Mouse (Mus musculus) c-Kit-positive CD71-positive TER-119-negative erythroid progenitor cells, embryonic 14.5 days (primary cell): ENCODE results near the gene Pum3.

Experiments
- DNase-seq: peaks from one replicate; pipeline ENCODE4 v3.0.0-alpha.2; 2013; ENCODE audit warnings: low read depth

The Pum3 gene

GRCm38 (mm10) chr19:27429745-27430251 is at the start of gene Pum3:
Gene Pum3 (minus strand): TSS chr19:27429825.
- DNase-seq, result peak; percentile 97

GRCm38 (mm10) chr19:27466691-27467090 is 37.1 kb upstream of the Pum3 start:
- no peak for DNase-seq

GRCm38 (mm10) chr19:27462656-27463055 is 33.0 kb upstream of the Pum3 start:
- DNase-seq, result no peak

- DNase-seq, result no peak
Observed at GRCm38 (mm10) chr19:27450458-27450857, 20.8 kb upstream of the Pum3 start.

- no peak for DNase-seq
Observed at GRCm38 (mm10) chr19:27447515-27447914, 17.9 kb upstream of the Pum3 start.

GRCm38 (mm10) chr19:27441106-27441505 is 11.5 kb upstream of the Pum3 start:
- no peak for DNase-seq

- DNase-seq, result no peak
Observed at GRCm38 (mm10) chr19:27437982-27438652, 8.5 kb upstream of the Pum3 start.

- peak; percentile 17 for DNase-seq
Observed at GRCm38 (mm10) chr19:27430406-27430805, 781 bp upstream of the Pum3 start.

- DNase-seq, result no peak
Observed at GRCm38 (mm10) chr19:27429281-27429680, 344 bp downstream of the Pum3 start.

GRCm38 (mm10) chr19:27427865-27428264 is 1.8 kb downstream of the Pum3 start:
- DNase-seq, result no peak

GRCm38 (mm10) chr19:27426451-27426850 is 3.2 kb downstream of the Pum3 start:
- no peak for DNase-seq

GRCm38 (mm10) chr19:27425656-27426055 is 4.0 kb downstream of the Pum3 start:
- DNase-seq, result peak; percentile 22

GRCm38 (mm10) chr19:27417375-27417774 is 12.2 kb downstream of the Pum3 start:
- DNase-seq, result no peak

GRCm38 (mm10) chr19:27416569-27416968 is 13.1 kb downstream of the Pum3 start:
- DNase-seq, result no peak

- DNase-seq, result no peak
Observed at GRCm38 (mm10) chr19:27411340-27411739, 18.3 kb downstream of the Pum3 start.

- DNase-seq, result no peak
Observed at GRCm38 (mm10) chr19:27410751-27411150, 18.9 kb downstream of the Pum3 start.

GRCm38 (mm10) chr19:27409782-27410181 is 19.8 kb downstream of the Pum3 start:
- DNase-seq, result no peak

GRCm38 (mm10) chr19:27409196-27409595 is 20.4 kb downstream of the Pum3 start:
- no peak for DNase-seq

GRCm38 (mm10) chr19:27397797-27398196 is 31.8 kb downstream of the Pum3 start:
- no peak for DNase-seq

- no peak for DNase-seq
Observed at GRCm38 (mm10) chr19:27397223-27397622, 32.4 kb downstream of the Pum3 start.

- no peak for DNase-seq
Observed at GRCm38 (mm10) chr19:27396719-27397118, 32.9 kb downstream of the Pum3 start.

- no peak for DNase-seq
Observed at GRCm38 (mm10) chr19:27395936-27396335, 33.7 kb downstream of the Pum3 start.

GRCm38 (mm10) chr19:27395481-27395880 is 34.1 kb downstream of the Pum3 start:
- no peak for DNase-seq

GRCm38 (mm10) chr19:27394341-27394990 is 35.2 kb downstream of the Pum3 start:
- no peak for DNase-seq
